Comparison of ENCODE assay signal across 9 mouse cellular contexts in the genomic region with DNA sequence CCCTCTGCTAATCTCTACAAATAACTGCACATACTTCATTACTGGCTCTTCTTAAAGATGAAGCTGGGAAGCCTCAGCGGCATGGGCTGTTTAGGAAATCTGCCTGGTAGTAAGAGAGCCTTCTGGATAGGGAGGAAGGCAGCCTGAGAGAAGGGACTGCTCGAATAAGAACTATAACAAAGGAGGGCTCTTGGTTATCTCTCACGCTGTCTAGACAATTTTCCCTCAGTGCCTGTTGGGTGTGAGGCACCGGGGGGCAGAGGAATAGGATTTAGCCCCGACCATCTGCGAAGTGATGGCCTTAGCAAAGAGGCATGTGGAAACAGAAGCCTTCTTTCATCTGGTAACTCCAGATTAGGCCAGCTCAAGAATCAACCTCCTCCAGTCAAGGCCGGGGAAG. TPM values are rescaled to one million over a fixed set of nuclear protein-coding genes. Genes with fewer than 3 reads are reported as not detected.
DNase-seq lines count a peak whose midpoint lies in the region; ATAC-seq lines count a peak whose summit lies in the region.
"Had no signal": no experiment of that assay in that cellular context is flagged by ENCODE, and none has a peak within 500 bp of the region (broad histone marks: within the 10 kb centered on the region; RNA-seq: fewer than 3 reads in every experiment).

No protein-coding gene starts in this region.

- no peak overlapping the region; the same call in 1 of the 2 replicates for H3K4me2 ChIP-seq in hindbrain, embryonic 11.5 days (replicated peaks; ENCODE audit: low read depth, low read length)
- no peak overlapping the region for H3K4me2 ChIP-seq in midbrain, embryonic 14.5 days (ENCODE audit: low read length)
- H3K4me2 ChIP-seq in liver, embryonic 11.5 days, result peak overlapping the region; percentile 95
- H3K4me2 ChIP-seq in neural tube, embryonic 15.5 days, result peak overlapping the region; percentile 88

- H3K9me3 ChIP-seq in hindbrain, embryonic 10.5 days, result no peaks in the 10 kb centered on the region
- no peaks in the 10 kb centered on the region for H3K9me3 ChIP-seq in hindbrain, embryonic 11.5 days (ENCODE audit: control insufficient read depth, low read length)
- H3K9me3 ChIP-seq in midbrain, embryonic 10.5 days (replicated peaks), result no peaks in the 10 kb centered on the region
- H3K9me3 ChIP-seq in midbrain, embryonic 14.5 days (ENCODE audit: control insufficient read depth, low read length), result no peaks in the 10 kb centered on the region
- no peaks in the 10 kb centered on the region for H3K9me3 ChIP-seq in liver, embryonic 11.5 days (ENCODE audit: control insufficient read depth, low read length)
- H3K9me3 ChIP-seq in neural tube, embryonic 15.5 days (replicated peaks), result no peaks in the 10 kb centered on the region

- H3K4me3 ChIP-seq in hindbrain, embryonic 10.5 days, result peak overlapping the region; percentile 73; the same call in 1 of the 2 replicates
- no peak overlapping the region for H3K4me3 ChIP-seq in hindbrain, embryonic 11.5 days (ENCODE audit: low read depth, low read length)
- 0 out of 2 replicates have a peak overlapping the region, but pooled peaks have one; percentile 22 for H3K4me3 ChIP-seq in midbrain, embryonic 10.5 days
- no peak overlapping the region for H3K4me3 ChIP-seq in midbrain, embryonic 14.5 days (replicated peaks; ENCODE audit: low read depth, low read length)
- H3K4me3 ChIP-seq in liver, embryonic 11.5 days (ENCODE audit: low read depth, low read length), result no peak overlapping the region
- no peak overlapping the region for H3K4me3 ChIP-seq in neural tube, embryonic 15.5 days (replicated peaks)

- no peak overlapping the region for H3K9ac ChIP-seq in hindbrain, embryonic 11.5 days (ENCODE audit: low read depth, low read length)
- no peak overlapping the region for H3K9ac ChIP-seq in midbrain, embryonic 14.5 days (replicated peaks; ENCODE audit: low read length)
- no peak overlapping the region for H3K9ac ChIP-seq in liver, embryonic 11.5 days (ENCODE audit: low read depth, low read length)
- H3K9ac ChIP-seq in neural tube, embryonic 15.5 days (replicated peaks), result no peak overlapping the region

- DNase-seq in hindbrain, embryonic 10.5 days (ENCODE audit: low spot score), result no peak
- DNase-seq in hindbrain, embryonic 11.5 days (ENCODE audit: low spot score), result no peak
- no peak for DNase-seq in midbrain, embryonic 10.5 days (ENCODE audit: low spot score)
- DNase-seq in midbrain, embryonic 14.5 days, result no peak
- peak; percentile 28 for DNase-seq in liver, embryonic 11.5 days (ENCODE audit: low spot score)
- no peak for DNase-seq in layer of hippocampus, postnatal 25 days (ENCODE audit: extremely low spot score in 1 of 2, low spot score in 1 of 2)
- DNase-seq: cerebellum, postnatal 10 days; layer of hippocampus, postnatal 36 days had no signal

- H3K27me3 ChIP-seq in hindbrain, embryonic 10.5 days (ENCODE audit: insufficient read depth, poor library complexity, severe bottlenecking), result peaks cover 8% of the 10 kb centered on the region; the same call in 1 of the 2 replicates
- H3K27me3 ChIP-seq in hindbrain, embryonic 11.5 days (ENCODE audit: control insufficient read depth, insufficient read depth, low read length), result no peaks in the 10 kb centered on the region
- H3K27me3 ChIP-seq in midbrain, embryonic 10.5 days (ENCODE audit: low read depth, poor library complexity, severe bottlenecking), result peaks cover 7% of the 10 kb centered on the region
- no peaks in the 10 kb centered on the region for H3K27me3 ChIP-seq in midbrain, embryonic 14.5 days (ENCODE audit: control insufficient read depth, insufficient read depth, low read length)
- no peaks in the 10 kb centered on the region for H3K27me3 ChIP-seq in liver, embryonic 11.5 days (replicated peaks; ENCODE audit: control insufficient read depth, insufficient read depth, low read length)
- no peaks in the 10 kb centered on the region for H3K27me3 ChIP-seq in neural tube, embryonic 15.5 days (replicated peaks)

- 32% methylated on average over 7 of the region's 7 CpGs for WGBS in hindbrain, embryonic 10.5 days
- WGBS in hindbrain, embryonic 11.5 days, result 29% methylated on average over 7 of the region's 7 CpGs
- 36% methylated on average over 7 of the region's 7 CpGs for WGBS in midbrain, embryonic 10.5 days
- 19% methylated on average over 7 of the region's 7 CpGs for WGBS in midbrain, embryonic 14.5 days
- WGBS in liver, embryonic 11.5 days, result 41% methylated on average over 7 of the region's 7 CpGs
- 56% methylated on average over 7 of the region's 7 CpGs for WGBS in neural tube, embryonic 15.5 days

- peaks cover 19% of the 10 kb centered on the region for H3K36me3 ChIP-seq in hindbrain, embryonic 10.5 days
- H3K36me3 ChIP-seq in hindbrain, embryonic 11.5 days (ENCODE audit: control insufficient read depth, insufficient read depth, low read length), result no peaks in the 10 kb centered on the region
- H3K36me3 ChIP-seq in midbrain, embryonic 10.5 days, result peaks cover 23% of the 10 kb centered on the region
- 0 out of 2 replicates have a peak, but pooled peaks cover 8% of the 10 kb centered on the region for H3K36me3 ChIP-seq in midbrain, embryonic 14.5 days (ENCODE audit: control insufficient read depth, insufficient read depth, low read length)
- H3K36me3 ChIP-seq in liver, embryonic 11.5 days (ENCODE audit: control insufficient read depth, insufficient read depth, low read length), result peaks cover 7% of the 10 kb centered on the region
- no peaks in the 10 kb centered on the region for H3K36me3 ChIP-seq in neural tube, embryonic 15.5 days

- ATAC-seq in hindbrain, embryonic 11.5 days (ENCODE audit: low FRiP score), result no peak
- ATAC-seq in midbrain, embryonic 14.5 days (ENCODE audit: low FRiP score, low TSS enrichment), result no peak
- no peak for ATAC-seq in liver, embryonic 11.5 days (replicated peaks; ENCODE audit: low FRiP score)
- no peak for ATAC-seq in neural tube, embryonic 15.5 days (ENCODE audit: low FRiP score)

- no peak overlapping the region for H3K27ac ChIP-seq in hindbrain, embryonic 10.5 days
- no peak overlapping the region for H3K27ac ChIP-seq in hindbrain, embryonic 11.5 days (ENCODE audit: low read depth, low read length)
- H3K27ac ChIP-seq in midbrain, embryonic 10.5 days (replicated peaks), result peak overlapping the region; percentile 53
- no peak overlapping the region for H3K27ac ChIP-seq in midbrain, embryonic 14.5 days (replicated peaks; ENCODE audit: low read depth, low read length)
- H3K27ac ChIP-seq in liver, embryonic 11.5 days (ENCODE audit: low read depth, low read length), result peak overlapping the region; percentile 67; the same call in 1 of the 2 replicates
- H3K27ac ChIP-seq in neural tube, embryonic 15.5 days (replicated peaks), result 0 out of 2 replicates have a peak overlapping the region, but pooled peaks have one; percentile 18

- peaks cover 45% of the 10 kb centered on the region for H3K4me1 ChIP-seq in hindbrain, embryonic 10.5 days (replicated peaks)
- H3K4me1 ChIP-seq in hindbrain, embryonic 11.5 days (replicated peaks; ENCODE audit: control insufficient read depth, insufficient read depth, low read length), result peaks cover 6% of the 10 kb centered on the region
- H3K4me1 ChIP-seq in midbrain, embryonic 10.5 days, result peaks cover 41% of the 10 kb centered on the region
- H3K4me1 ChIP-seq in midbrain, embryonic 14.5 days (ENCODE audit: control insufficient read depth, insufficient read depth, low read length), result peaks cover 19% of the 10 kb centered on the region
- peaks cover 29% of the 10 kb centered on the region for H3K4me1 ChIP-seq in liver, embryonic 11.5 days (replicated peaks; ENCODE audit: control insufficient read depth, insufficient read depth, low read length)
- peaks cover 46% of the 10 kb centered on the region for H3K4me1 ChIP-seq in neural tube, embryonic 15.5 days

RNA-seq across cellular contexts. Expression of a gene that starts 2.3 kb away (rescaled TPM):
- polyA plus RNA-seq in hindbrain, embryonic 10.5 days (2016; fragmentation: Nextera tagmentation; extraction: Ambion mirVana), result 3.2 and 3.6 TPM in 2 replicates
- 5.1 and 6.0 TPM in 2 replicates for polyA plus RNA-seq in hindbrain, embryonic 11.5 days (2014; fragmentation: Nextera tagmentation; extraction: Ambion mirVana)
- 2.9 and 4.0 TPM in 2 replicates for polyA plus RNA-seq in midbrain, embryonic 10.5 days (2016; fragmentation: Nextera tagmentation; extraction: Ambion mirVana)
- 10.7 and 11.6 TPM in 2 replicates for polyA plus RNA-seq in midbrain, embryonic 14.5 days (2014; fragmentation: Nextera tagmentation; extraction: Ambion mirVana)
- 5.1 and 5.9 TPM in 2 replicates for polyA plus RNA-seq in liver, embryonic 11.5 days (2014; fragmentation: Nextera tagmentation; extraction: Ambion mirVana)
- 8.9 and 9.4 TPM in 2 replicates for polyA plus RNA-seq in neural tube, embryonic 15.5 days (2015; fragmentation: Nextera tagmentation; extraction: Ambion mirVana)
- total RNA-seq in layer of hippocampus, postnatal 25 days (2021), result 100 to 1,000 TPM; 255 to 312 TPM

Comparison
In these comparisons a context has a peak if more than half of its experiments do, and no peak if none do; other contexts are left out.
1. H3K27ac ChIP-seq: peak in midbrain, embryonic 10.5 days (single experiment), liver, embryonic 11.5 days (single experiment) and neural tube, embryonic 15.5 days (single experiment); none in hindbrain, embryonic 10.5 days (single experiment), hindbrain, embryonic 11.5 days (single experiment) and midbrain, embryonic 14.5 days (single experiment).
2. H3K4me3 ChIP-seq: peak in hindbrain, embryonic 10.5 days (single experiment) and midbrain, embryonic 10.5 days (single experiment); none in hindbrain, embryonic 11.5 days (single experiment), midbrain, embryonic 14.5 days (single experiment), liver, embryonic 11.5 days (single experiment) and neural tube, embryonic 15.5 days (single experiment).
3. H3K4me2 ChIP-seq: peak in liver, embryonic 11.5 days (single experiment) and neural tube, embryonic 15.5 days (single experiment); none in hindbrain, embryonic 11.5 days (single experiment) and midbrain, embryonic 14.5 days (single experiment).